Mouse (Mus musculus) liver, embryonic 13.5 days (tissue): ENCODE measurements around the gene Inhbb. TPM values are rescaled to one million over a fixed set of nuclear protein-coding genes. Genes with fewer than 3 reads are reported as not detected.

Experiments used
- ATAC-seq: fragments of 200-750 bp; cut with Nextera tagmentation; 2 replicates; pipeline ENCODE4 v1.8.0; 2017; ENCODE audit warnings: low read depth, mild to moderate bottlenecking, moderate number of reproducible peaks, moderate library complexity
- DNase-seq: peaks from one replicate; pipeline ENCODE4 v3.0.0; 2022
- H3K27ac ChIP-seq: fragments of 300-500 bp; sonication (generic); 2 replicates; pipeline ENCODE4 v1.5.1; 2015; ENCODE audit warnings: moderate library complexity, mild to moderate bottlenecking, inconsistent platforms
- H3K27me3 ChIP-seq: fragments of 300-500 bp; sonication (generic); 2 replicates; pipeline ENCODE4 v1.6.1; 2015; ENCODE audit warnings: mild to moderate bottlenecking, inconsistent platforms
- H3K36me3 ChIP-seq: fragments of 300-500 bp; sonication (generic); 2 replicates; pipeline ENCODE4 v1.6.1; 2015; ENCODE audit warnings: mild to moderate bottlenecking, inconsistent platforms
- H3K4me1 ChIP-seq: fragments of 300-500 bp; sonication (generic); replicated peaks from 2 replicates; pipeline ENCODE4 v1.6.1; 2015; ENCODE audit warnings: inconsistent platforms
- H3K4me2 ChIP-seq: fragments of 300-500 bp; sonication (generic); 2 replicates; pipeline ENCODE4 v1.6.1; 2015; ENCODE audit warnings: inconsistent platforms, mild to moderate bottlenecking, moderate library complexity
- H3K4me3 ChIP-seq: fragments of 300-500 bp; sonication (generic); replicated peaks from 2 replicates; pipeline ENCODE4 v1.5.1; 2015; ENCODE audit warnings: mild to moderate bottlenecking, inconsistent platforms
- H3K9ac ChIP-seq: fragments of 300-500 bp; sonication (generic); 2 replicates; pipeline ENCODE4 v1.6.1; 2015; ENCODE audit warnings: mild to moderate bottlenecking, inconsistent platforms
- H3K9me3 ChIP-seq: fragments of 300-500 bp; sonication (generic); replicated peaks from 2 replicates; pipeline ENCODE4 v1.6.1; 2016; ENCODE audit warnings: inconsistent platforms
- WGBS: fragments of 180-500 bp; shearing (Covaris S2); methylation state at CpG from one replicate; pipeline ENCODE4 v1.1.7; 2015; ENCODE audit not compliant: insufficient replicate concordance; 5-methylcytosine and 5-hydroxymethylcytosine counted together
- polyA plus RNA-seq: library from polyadenylated mRNA; unstranded; fragments of >200 nt; fragmentation: Nextera tagmentation; extraction: Ambion mirVana; gene quantifications from 2 replicates; pipeline ENCODE4 v1.2.1, GENCODE M21; 2015

The Inhbb gene
- polyA plus RNA-seq, result 0.05 and 0.09 TPM in 2 replicates

- peak within 1 kb of the TSS; percentile 74 for H3K4me2 ChIP-seq
- H3K27me3 ChIP-seq, result peaks cover 93% of the 10 kb centered on the region
- DNase-seq (no peak), ATAC-seq (no peak)
- no peak within 1 kb of the TSS for H3K27ac ChIP-seq
- H3K4me1 ChIP-seq, result peaks cover 12% of the 10 kb centered on the region
- H3K4me3 ChIP-seq, result peak within 1 kb of the TSS; percentile 56
- H3K9ac ChIP-seq, result peak within 1 kb of the TSS; percentile 41
- H3K9me3 ChIP-seq, result no peaks in the 10 kb centered on the region
- WGBS, result under 1% methylated on average over 74 of the region's 92 CpGs
- H3K36me3 ChIP-seq, result no peaks in the 10 kb centered on the region
Observed at GRCm38 (mm10) chr1:119421576-119422421, at the start of gene Inhbb. Gene Inhbb, minus strand, starts transcription at chr1:119422248.

- H3K9me3 ChIP-seq, result no peaks in the 10 kb centered on the region
- H3K4me1 ChIP-seq, result no peaks in the 10 kb centered on the region
- H3K9ac ChIP-seq, result no peak overlapping the region
- WGBS, result 40% methylated on average over 2 of the region's 2 CpGs
- no peak for ATAC-seq
- no peaks in the 10 kb centered on the region for H3K36me3 ChIP-seq
- no peak overlapping the region for H3K4me3 ChIP-seq
- DNase-seq, result peak; percentile 27
- H3K4me2 ChIP-seq, result no peak overlapping the region
- H3K27ac ChIP-seq, result no peak overlapping the region
- peaks cover 15% of the 10 kb centered on the region for H3K27me3 ChIP-seq
Observed at GRCm38 (mm10) chr1:119463386-119463785, 41.3 kb upstream of the Inhbb start.

GRCm38 (mm10) chr1:119460062-119460461, 38.0 kb upstream of the Inhbb start:
- no peak overlapping the region for H3K4me2 ChIP-seq
- no peak overlapping the region for H3K9ac ChIP-seq
- peaks cover 30% of the 10 kb centered on the region for H3K27me3 ChIP-seq
- ATAC-seq (no peak), DNase-seq (no peak)
- WGBS, result 84% methylated on average over 2 of the region's 2 CpGs
- no peak overlapping the region for H3K4me3 ChIP-seq
- no peaks in the 10 kb centered on the region for H3K4me1 ChIP-seq
- no peaks in the 10 kb centered on the region for H3K36me3 ChIP-seq
- no peak overlapping the region for H3K27ac ChIP-seq
- H3K9me3 ChIP-seq, result no peaks in the 10 kb centered on the region

GRCm38 (mm10) chr1:119457993-119458605, 36.1 kb upstream of the Inhbb start:
- no peak overlapping the region for H3K9ac ChIP-seq
- no peaks in the 10 kb centered on the region for H3K4me1 ChIP-seq
- ATAC-seq (no peak), DNase-seq (no peak)
- H3K36me3 ChIP-seq, result no peaks in the 10 kb centered on the region
- H3K27ac ChIP-seq, result no peak overlapping the region
- H3K27me3 ChIP-seq, result peaks cover 30% of the 10 kb centered on the region
- no peak overlapping the region for H3K4me3 ChIP-seq
- WGBS, result 12% methylated on average over 10 of the region's 10 CpGs
- no peak overlapping the region for H3K4me2 ChIP-seq
- H3K9me3 ChIP-seq, result no peaks in the 10 kb centered on the region

- H3K4me3 ChIP-seq, result no peak overlapping the region
- H3K4me1 ChIP-seq, result no peaks in the 10 kb centered on the region
- ATAC-seq (no peak), DNase-seq (no peak)
- H3K27me3 ChIP-seq, result peaks cover 29% of the 10 kb centered on the region
- 46% methylated on average over 5 of the region's 5 CpGs for WGBS
- no peaks in the 10 kb centered on the region for H3K9me3 ChIP-seq
- peak overlapping the region; percentile 36 for H3K4me2 ChIP-seq
- no peaks in the 10 kb centered on the region for H3K36me3 ChIP-seq
- H3K27ac ChIP-seq, result no peak overlapping the region
- H3K9ac ChIP-seq, result no peak overlapping the region
Observed at GRCm38 (mm10) chr1:119457528-119457855, 35.4 kb upstream of the Inhbb start.

GRCm38 (mm10) chr1:119456671-119457527, 34.9 kb upstream of the Inhbb start:
- Histone ChIP-seq H3K27ac (no peak overlapping the region), H3K36me3 (no peaks in the 10 kb centered on the region), H3K9ac (no peak overlapping the region), H3K4me3 (0 out of 2 replicates have a peak overlapping the region, but pooled peaks have one; percentile 3), H3K27me3 (peaks cover 23% of the 10 kb centered on the region; the same call in 1 of the 2 replicates), H3K9me3 (no peaks in the 10 kb centered on the region), H3K4me2 (peak overlapping the region; percentile 36), H3K4me1 (no peaks in the 10 kb centered on the region)
- DNase-seq (no peak), ATAC-seq (no peak)
- 28% methylated on average over 19 of the region's 19 CpGs for WGBS

GRCm38 (mm10) chr1:119453731-119454130, 31.7 kb upstream of the Inhbb start:
- H3K9ac ChIP-seq, result no peak overlapping the region
- peaks cover 15% of the 10 kb centered on the region; the same call in 1 of the 2 replicates for H3K27me3 ChIP-seq
- 44% methylated on average over 3 of the region's 4 CpGs for WGBS
- DNase-seq, result no peak
- H3K4me3 ChIP-seq, result no peak overlapping the region
- H3K4me2 ChIP-seq, result no peak overlapping the region
- H3K27ac ChIP-seq, result no peak overlapping the region
- no peaks in the 10 kb centered on the region for H3K9me3 ChIP-seq
- no peak for ATAC-seq
- H3K36me3 ChIP-seq, result no peaks in the 10 kb centered on the region
- no peaks in the 10 kb centered on the region for H3K4me1 ChIP-seq

GRCm38 (mm10) chr1:119451417-119451816, 29.4 kb upstream of the Inhbb start:
- Histone ChIP-seq H3K27ac (no peak overlapping the region), H3K4me3 (no peak overlapping the region), H3K27me3 (0 out of 2 replicates have a peak, but pooled peaks cover 6% of the 10 kb centered on the region), H3K9me3 (no peaks in the 10 kb centered on the region), H3K9ac (no peak overlapping the region), H3K4me2 (no peak overlapping the region), H3K4me1 (no peaks in the 10 kb centered on the region), H3K36me3 (no peaks in the 10 kb centered on the region)
- no peak for DNase-seq
- ATAC-seq, result no peak
- 59% methylated on average over 10 of the region's 10 CpGs for WGBS

- DNase-seq (no peak), ATAC-seq (no peak)
- H3K4me3 ChIP-seq, result no peak overlapping the region
- H3K27ac ChIP-seq, result no peak overlapping the region
- H3K4me2 ChIP-seq, result no peak overlapping the region
- no peak overlapping the region for H3K9ac ChIP-seq
- H3K27me3 ChIP-seq, result 0 out of 2 replicates have a peak, but pooled peaks cover 1% of the 10 kb centered on the region
- no peaks in the 10 kb centered on the region for H3K4me1 ChIP-seq
- no peaks in the 10 kb centered on the region for H3K36me3 ChIP-seq
- WGBS, result 70% methylated on average over 10 of the region's 10 CpGs
- H3K9me3 ChIP-seq, result no peaks in the 10 kb centered on the region
Observed at GRCm38 (mm10) chr1:119450651-119451345, 28.8 kb upstream of the Inhbb start.

- ATAC-seq (no peak), DNase-seq (no peak)
- Histone ChIP-seq H3K9me3 (no peaks in the 10 kb centered on the region), H3K9ac (no peak overlapping the region), H3K4me3 (no peak overlapping the region), H3K27me3 (no peaks in the 10 kb centered on the region), H3K4me1 (no peaks in the 10 kb centered on the region), H3K36me3 (no peaks in the 10 kb centered on the region), H3K4me2 (no peak overlapping the region), H3K27ac (no peak overlapping the region)
- 28% methylated on average over 10 of the region's 10 CpGs for WGBS
Observed at GRCm38 (mm10) chr1:119446753-119447283, 24.8 kb upstream of the Inhbb start.
